Mouse (Mus musculus): ENCODE data around the gene Atp13a2. TPM values are rescaled to one million over a fixed set of nuclear protein-coding genes. Genes with fewer than 3 reads are reported as not detected.

Atp13a2 gene
- total and polyA plus RNA-seq, 3 experiments = 29.0 to 65.4 TPM; not detected in 1

DNA sequence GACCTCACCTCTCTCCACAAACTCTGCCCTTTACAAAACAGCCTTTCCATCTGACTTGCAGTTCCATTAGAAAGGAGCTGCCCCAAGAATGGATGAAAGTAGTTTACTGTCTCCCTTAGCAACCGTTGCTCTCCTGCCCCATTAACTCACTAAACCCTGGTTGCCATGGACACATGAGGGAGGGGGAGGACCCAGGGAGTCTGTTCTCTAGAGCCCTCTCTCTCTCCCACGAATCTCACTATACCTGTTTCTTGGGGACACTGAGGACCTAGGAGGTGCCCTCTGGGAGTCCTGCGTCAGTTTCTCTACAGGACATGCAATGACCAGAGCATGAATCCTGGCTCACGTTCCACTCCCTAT, 62.8 kb downstream of the Atp13a2 start:
- Histone ChIP-seq H3K79me2 (ENCODE audit: control insufficient read depth, insufficient read depth, low read length, poor library complexity) (no peaks in the 10 kb centered on the region), H3K9me3 (replicated peaks; ENCODE audit: insufficient read depth, low read length) (no peaks in the 10 kb centered on the region), H3K36me3 (ENCODE audit: control insufficient read depth in 1 of 2, insufficient read depth in 2 of 2, low read length in 2 of 2) (no peaks in the 10 kb centered on the region), H3K9ac (ENCODE audit: control insufficient read depth, low read depth, low read length, poor library complexity, severe bottlenecking) (no peak overlapping the region), H3K27ac (ENCODE audit: control insufficient read depth, low read depth, low read length) (no peak overlapping the region), H3K27me3 (ENCODE audit: control insufficient read depth in 1 of 2, insufficient read depth in 2 of 2, low read length in 2 of 2) (no peaks in the 10 kb centered on the region), H3K4me1 (ENCODE audit: control insufficient read depth in 1 of 2, insufficient read depth in 2 of 2, low read length in 2 of 2) (no peaks in the 10 kb centered on the region), H3K4me3 (ENCODE audit: control insufficient read depth in 1 of 2, insufficient read depth in 1 of 2, low read depth in 2 of 2, low read length in 2 of 2) (no peak overlapping the region)
- TF ChIP-seq TCF12 (IDR thresholded peaks at IDR 0.05; ENCODE audit: low read depth, low read length) = no peak
- no peak for TF ChIP-seq BHLHE40 (IDR thresholded peaks at IDR 0.05; ENCODE audit: borderline replicate concordance, low read depth, low read length)
- no peak for TF ChIP-seq ZNF384 (IDR thresholded peaks at IDR 0.05; ENCODE audit: low read depth, low read length)
- TF ChIP-seq SMC3 (IDR thresholded peaks at IDR 0.05; ENCODE audit: low read depth, low read length) = no peak
- TF ChIP-seq MAX (IDR thresholded peaks at IDR 0.05; ENCODE audit: low read length) = no peak
- no peak for DNase-seq (ENCODE audit: low read depth, low spot score)

DNA sequence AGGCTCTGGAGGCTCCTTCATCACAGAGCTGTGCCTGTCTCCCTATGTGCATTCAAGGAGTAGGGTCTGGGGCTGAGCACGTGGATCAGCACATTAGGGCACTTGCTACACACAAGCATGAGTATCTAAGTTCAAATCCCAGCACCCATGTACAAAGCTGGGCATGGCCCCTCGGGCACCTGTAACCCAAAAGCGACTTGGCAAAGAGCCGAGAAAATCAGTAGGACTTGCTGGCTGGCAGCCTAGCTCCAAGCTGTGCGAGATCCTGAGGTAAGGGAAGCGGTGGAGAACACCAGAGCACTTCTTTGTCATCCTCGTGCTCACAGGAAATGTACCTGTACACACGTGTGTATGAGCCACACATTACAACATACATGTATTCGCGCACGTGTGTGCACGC, 65.8 kb downstream of the Atp13a2 start:
- DNase-seq (ENCODE audit: low read depth, low spot score) = no peak
- Histone ChIP-seq H3K9me3 (replicated peaks; ENCODE audit: insufficient read depth, low read length) (no peaks in the 10 kb centered on the region), H3K27ac (ENCODE audit: control insufficient read depth, low read depth, low read length) (no peak overlapping the region), H3K79me2 (ENCODE audit: control insufficient read depth, insufficient read depth, low read length, poor library complexity) (no peaks in the 10 kb centered on the region), H3K36me3 (ENCODE audit: control insufficient read depth in 1 of 2, insufficient read depth in 2 of 2, low read length in 2 of 2) (no peaks in the 10 kb centered on the region), H3K27me3 (ENCODE audit: control insufficient read depth in 1 of 2, insufficient read depth in 2 of 2, low read length in 2 of 2) (no peaks in the 10 kb centered on the region), H3K4me1 (ENCODE audit: control insufficient read depth in 1 of 2, insufficient read depth in 2 of 2, low read length in 2 of 2) (no peaks in the 10 kb centered on the region), H3K9ac (ENCODE audit: control insufficient read depth, low read depth, low read length, poor library complexity, severe bottlenecking) (no peak overlapping the region), H3K4me3 (ENCODE audit: control insufficient read depth in 1 of 2, insufficient read depth in 1 of 2, low read depth in 2 of 2, low read length in 2 of 2) (no peak overlapping the region)
- TF ChIP-seq USF2 (IDR thresholded peaks at IDR 0.05; ENCODE audit: borderline replicate concordance in 1 of 2, insufficient read depth in 1 of 2, low read depth in 1 of 2, low read length in 2 of 2) = no peak
- no peak for TF ChIP-seq MEF2A (IDR thresholded peaks at IDR 0.05; ENCODE audit: extremely low read depth, insufficient replicate concordance, low read depth, low read length, poor library complexity, severe bottlenecking)
- TF ChIP-seq NRF1 (IDR thresholded peaks at IDR 0.05; ENCODE audit: insufficient read depth, low read depth, low read length, poor library complexity, severe bottlenecking) = no peak
- no peak for TF ChIP-seq JUND (IDR thresholded peaks at IDR 0.05; ENCODE audit: low read depth, low read length)
- no peak for TF ChIP-seq MAX (IDR thresholded peaks at IDR 0.05; ENCODE audit: low read length)
- no peak for TF ChIP-seq MYC (IDR thresholded peaks at IDR 0.05; ENCODE audit: low read depth, low read length)
- TF ChIP-seq RAD21 (IDR thresholded peaks at IDR 0.05; ENCODE audit: low read depth, low read length) = no peak
- TF ChIP-seq MAFK (IDR thresholded peaks at IDR 0.05; ENCODE audit: borderline replicate concordance, low read depth, low read length) = no peak
- TF ChIP-seq ZMIZ1 (IDR thresholded peaks at IDR 0.05; ENCODE audit: low read depth, low read length) = no peak
- no peak for TF ChIP-seq ZNF384 (IDR thresholded peaks at IDR 0.05; ENCODE audit: low read depth, low read length)
- no peak for TF ChIP-seq ETS1 (IDR thresholded peaks at IDR 0.05; ENCODE audit: low read depth, low read length)
- no peak for TF ChIP-seq POLR2AphosphoS5 (IDR thresholded peaks at IDR 0.05; ENCODE audit: borderline replicate concordance, low read depth, low read length)
- TF ChIP-seq ZC3H11A (IDR thresholded peaks at IDR 0.05; ENCODE audit: low read depth, low read length) = no peak
- no peak for TF ChIP-seq UBTF (IDR thresholded peaks at IDR 0.05; ENCODE audit: borderline replicate concordance, insufficient read depth, low read depth, low read length)

Data from MEL (cell line).